Mouse (Mus musculus) retina, embryonic 14.5 days (tissue): ENCODE results near the gene Osbpl5.

ENCODE experiments used
- DNase-seq: peaks from one replicate; pipeline ENCODE4 v3.0.0-alpha.2; 2015; ENCODE audit warnings: low spot score

Osbpl5 gene

DNA sequence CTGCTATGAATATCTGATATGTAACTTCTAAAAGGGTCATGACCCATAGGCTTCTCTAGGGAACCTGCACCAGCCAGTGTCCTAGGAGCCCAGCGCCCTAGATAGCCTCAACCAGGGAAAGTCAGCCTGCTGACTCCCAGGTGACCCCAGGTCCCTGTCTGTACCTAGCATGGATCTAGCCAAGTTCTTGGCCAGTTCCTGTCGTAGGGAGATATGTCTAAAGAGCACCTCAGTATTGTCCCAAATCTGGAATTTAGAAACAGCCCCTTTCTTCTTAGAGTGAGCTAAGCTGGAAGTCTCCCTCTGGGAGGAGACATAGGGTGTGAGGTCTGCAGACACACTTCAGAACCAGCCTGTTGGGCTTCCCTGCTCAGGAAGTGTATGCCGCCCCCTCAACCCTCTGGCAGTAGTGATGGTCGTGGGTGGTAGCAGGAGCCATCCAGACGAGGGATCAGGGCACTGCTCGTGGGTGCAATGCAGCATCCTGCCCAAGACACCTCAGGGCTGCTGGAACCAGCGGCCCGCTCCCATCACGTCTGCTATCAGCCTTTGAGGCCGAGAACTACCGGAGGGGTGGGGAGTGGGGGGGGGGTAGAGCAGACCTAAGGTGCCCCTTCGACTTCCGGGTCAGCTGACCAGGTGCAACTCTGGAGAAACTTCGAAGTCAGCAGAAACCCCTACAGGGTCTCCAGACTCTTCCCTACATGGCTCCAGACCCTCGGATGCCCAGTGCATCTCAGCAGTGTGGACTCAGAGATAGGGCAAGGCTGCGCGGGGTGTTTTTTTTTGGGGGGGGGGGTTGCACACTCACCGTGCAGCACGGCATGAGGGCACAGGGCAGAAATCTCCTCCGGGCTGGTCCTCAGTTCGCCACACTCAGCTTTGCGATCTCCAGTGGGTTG lies at the start of gene Osbpl5:
Gene Osbpl5 (minus strand): TSS at position 861 of the 902 bp plus-strand sequence.
- no peak for DNase-seq

GRCm38 (mm10) chr7:143805199-143805624 lies 48.4 kb upstream of the Osbpl5 start:
- DNase-seq, result no peak

- DNase-seq, result no peak
Observed at GRCm38 (mm10) chr7:143801195-143802065, 44.6 kb upstream of the Osbpl5 start.

- no peak for DNase-seq
Observed at GRCm38 (mm10) chr7:143800770-143801169, 44.0 kb upstream of the Osbpl5 start.

- no peak for DNase-seq
Observed at GRCm38 (mm10) chr7:143798783-143799182, 42.0 kb upstream of the Osbpl5 start.

GRCm38 (mm10) chr7:143793121-143793520 lies 36.3 kb upstream of the Osbpl5 start:
- peak; percentile 53 for DNase-seq

- DNase-seq, result no peak
Observed at GRCm38 (mm10) chr7:143792336-143792985, 35.7 kb upstream of the Osbpl5 start.

- DNase-seq, result peak; percentile 83
Observed at GRCm38 (mm10) chr7:143783996-143784829, 27.4 kb upstream of the Osbpl5 start, which contains the start of gene Mrgpre. Gene Mrgpre (minus strand): TSS chr7:143784500.

DNA sequence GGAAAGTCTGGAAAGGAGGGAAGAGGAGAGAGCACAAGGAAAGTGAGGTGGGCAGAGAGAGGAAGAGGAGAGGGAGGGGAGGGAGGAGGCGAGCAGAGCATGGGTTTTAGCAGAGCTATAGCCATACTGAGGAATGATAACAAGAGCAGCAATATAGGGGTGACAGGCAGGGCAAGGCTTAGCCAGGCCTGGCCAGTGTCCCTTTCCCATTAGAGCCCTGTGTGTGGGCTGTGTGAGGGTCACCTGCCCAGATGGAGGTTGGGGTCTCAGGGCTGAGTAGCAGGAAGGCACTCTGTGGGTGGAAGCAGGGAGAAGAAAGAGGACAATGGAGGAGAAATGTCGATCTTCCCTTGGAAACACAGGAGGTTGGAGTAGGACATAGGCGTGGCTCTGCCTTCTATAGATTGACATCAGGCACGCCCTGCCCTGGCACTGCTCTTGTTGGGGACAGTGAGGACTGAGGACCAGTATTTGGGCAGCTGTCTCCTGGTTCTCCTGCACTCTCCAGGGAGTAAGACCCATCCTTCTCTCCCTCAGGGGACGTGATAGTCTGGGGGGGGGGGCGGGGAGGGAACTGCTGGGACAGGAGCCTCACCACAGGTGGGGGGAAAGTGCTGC lies 26.7 kb upstream of the Osbpl5 start:
- no peak for DNase-seq

- no peak for DNase-seq
Observed at GRCm38 (mm10) chr7:143777375-143777774, 20.6 kb upstream of the Osbpl5 start.

GRCm38 (mm10) chr7:143776137-143776536 lies 19.4 kb upstream of the Osbpl5 start:
- no peak for DNase-seq

- no peak for DNase-seq
Observed at GRCm38 (mm10) chr7:143769461-143769860, 12.7 kb upstream of the Osbpl5 start.

- DNase-seq, result no peak
Observed at GRCm38 (mm10) chr7:143768267-143768666, 11.5 kb upstream of the Osbpl5 start.

DNA sequence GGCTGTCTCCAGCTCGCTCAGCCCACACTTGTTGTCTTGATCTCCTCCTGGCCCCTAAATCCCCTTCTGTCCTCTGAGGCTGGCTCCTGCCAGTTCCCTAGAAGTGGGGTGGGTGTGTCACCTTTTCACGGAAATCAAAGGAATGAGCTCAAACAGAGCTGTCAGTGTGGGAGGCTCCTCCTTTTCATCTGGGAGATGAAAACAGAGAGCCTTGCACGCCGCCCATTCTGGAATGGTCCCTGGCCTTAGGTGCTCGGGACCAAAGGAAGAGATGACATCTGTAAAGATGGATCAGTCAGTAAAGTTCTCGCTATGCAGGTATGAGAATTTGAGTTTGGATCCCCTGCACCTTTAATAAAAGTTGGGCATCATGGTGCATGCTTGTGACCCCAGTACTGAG lies 10.1 kb upstream of the Osbpl5 start, which contains the start of gene Mrgprg:
Gene Mrgprg (minus strand): TSS at position 101 of the 400 bp plus-strand sequence.
- no peak for DNase-seq

- DNase-seq, result no peak
Observed at GRCm38 (mm10) chr7:143764876-143765530, 8.2 kb upstream of the Osbpl5 start.

GRCm38 (mm10) chr7:143763794-143764193 lies 7.0 kb upstream of the Osbpl5 start:
- DNase-seq, result peak; percentile 80

DNA sequence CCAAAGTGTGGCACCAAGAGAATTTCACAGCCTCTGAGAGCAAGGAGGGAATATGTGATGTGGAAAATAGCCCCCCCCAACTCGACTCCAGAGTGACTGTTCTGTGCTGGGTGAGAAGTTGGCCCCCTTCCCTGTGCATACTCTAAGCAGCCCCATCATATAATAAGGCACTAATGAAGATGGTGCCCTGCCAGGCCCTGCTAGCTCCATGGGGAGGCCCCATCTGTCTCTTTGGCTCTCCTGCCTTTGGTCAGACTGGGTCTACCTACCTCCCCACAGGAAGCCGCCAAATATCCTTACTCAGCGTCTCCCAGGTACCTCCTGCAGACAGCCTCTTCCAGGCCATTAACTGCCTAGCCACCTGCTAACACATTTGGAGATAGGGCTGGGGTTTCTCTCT lies 2.2 kb upstream of the Osbpl5 start:
- no peak for DNase-seq

GRCm38 (mm10) chr7:143757696-143758095 lies 911 bp upstream of the Osbpl5 start:
- DNase-seq, result no peak

DNA sequence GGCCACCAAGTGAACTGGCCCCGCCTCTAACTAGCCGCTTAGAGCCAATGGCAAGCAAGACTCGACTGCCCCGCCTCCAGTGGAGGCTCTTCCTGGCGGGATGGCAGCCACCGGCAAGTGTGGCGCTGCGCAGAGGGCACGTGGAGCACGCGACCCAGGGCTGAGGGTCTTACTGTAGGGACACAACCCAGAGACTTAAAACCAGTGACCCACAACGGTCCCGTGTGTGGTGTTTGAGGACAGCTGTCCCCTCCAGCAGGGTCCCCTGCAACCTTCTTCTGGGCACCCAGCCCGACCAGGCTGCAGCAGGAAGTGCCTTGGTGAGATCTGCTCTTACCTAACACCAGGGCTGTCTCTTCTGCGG lies 224 bp upstream of the Osbpl5 start:
- DNase-seq, result peak; percentile 84
